Mouse (Mus musculus): ENCODE data around the gene Oit1. TPM values are rescaled to one million over a fixed set of nuclear protein-coding genes. Genes with fewer than 3 reads are reported as not detected.

Oit1 gene
- total RNA-seq, 2 experiments from 2014 or later, result not detected

DNA sequence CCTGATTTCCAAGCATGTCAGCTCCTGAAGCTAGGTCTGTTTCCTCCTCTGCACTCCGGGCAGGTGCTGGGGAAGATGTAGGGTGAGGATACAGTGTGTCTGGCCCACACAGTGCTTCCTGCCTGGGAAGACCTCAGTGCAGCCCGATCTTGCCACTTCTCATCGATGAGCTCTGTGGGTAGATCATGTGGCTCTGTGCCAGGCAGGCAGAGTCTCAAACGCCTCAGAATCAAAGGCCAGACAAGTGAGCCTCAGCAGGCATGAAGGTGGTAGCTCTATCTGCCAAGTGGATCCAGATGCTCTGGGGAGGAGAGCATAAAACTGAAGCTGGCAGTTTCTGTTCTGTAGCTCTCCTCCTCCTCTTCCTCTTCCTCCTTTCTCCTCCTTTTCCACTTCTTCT lies 38.3 kb downstream of the Oit1 start:
- no peak for DNase-seq (ENCODE audit: low spot score)

DNA sequence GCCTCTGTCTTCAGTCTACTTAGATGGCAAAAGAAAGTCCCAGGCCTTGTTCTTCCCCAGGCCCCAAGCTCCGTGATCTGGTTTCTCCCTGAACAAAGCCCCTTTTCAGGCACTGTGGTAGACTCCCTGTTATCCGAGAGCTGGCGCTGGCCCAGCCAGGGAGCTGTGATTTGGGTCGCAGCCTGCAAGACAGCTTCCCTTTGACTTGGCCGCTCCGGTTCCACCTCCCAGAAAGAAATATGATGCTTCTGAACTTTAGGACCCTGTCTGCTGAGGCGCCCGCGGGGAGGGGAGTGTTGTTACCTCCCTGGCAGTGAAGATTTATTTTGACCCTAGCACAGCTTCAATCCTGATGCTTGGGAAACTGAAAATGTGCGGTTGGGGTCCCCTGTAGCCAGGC lies 42.6 kb downstream of the Oit1 start:
- DNase-seq (ENCODE audit: low spot score), result peak; percentile 27

DNA sequence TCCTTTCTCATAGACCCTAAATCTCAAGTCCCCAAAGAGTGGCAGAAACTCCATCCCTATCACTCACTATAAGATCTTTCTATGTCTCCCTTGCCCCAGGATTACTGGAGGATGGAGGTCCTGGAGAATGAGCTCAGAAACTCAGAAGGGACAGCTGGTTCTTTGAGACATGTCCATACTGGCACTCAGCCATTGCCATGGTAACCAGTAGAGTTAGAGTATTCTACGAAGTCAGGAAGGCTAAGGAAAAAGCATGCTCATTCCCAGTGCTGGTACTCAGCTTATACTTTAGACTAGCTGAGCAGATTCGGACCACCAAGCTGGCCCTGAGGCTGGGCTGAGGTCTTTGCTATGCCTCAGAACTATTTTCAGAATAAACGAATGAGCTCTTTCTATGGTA lies 44.0 kb downstream of the Oit1 start:
- DNase-seq (ENCODE audit: low spot score), result no peak

DNA sequence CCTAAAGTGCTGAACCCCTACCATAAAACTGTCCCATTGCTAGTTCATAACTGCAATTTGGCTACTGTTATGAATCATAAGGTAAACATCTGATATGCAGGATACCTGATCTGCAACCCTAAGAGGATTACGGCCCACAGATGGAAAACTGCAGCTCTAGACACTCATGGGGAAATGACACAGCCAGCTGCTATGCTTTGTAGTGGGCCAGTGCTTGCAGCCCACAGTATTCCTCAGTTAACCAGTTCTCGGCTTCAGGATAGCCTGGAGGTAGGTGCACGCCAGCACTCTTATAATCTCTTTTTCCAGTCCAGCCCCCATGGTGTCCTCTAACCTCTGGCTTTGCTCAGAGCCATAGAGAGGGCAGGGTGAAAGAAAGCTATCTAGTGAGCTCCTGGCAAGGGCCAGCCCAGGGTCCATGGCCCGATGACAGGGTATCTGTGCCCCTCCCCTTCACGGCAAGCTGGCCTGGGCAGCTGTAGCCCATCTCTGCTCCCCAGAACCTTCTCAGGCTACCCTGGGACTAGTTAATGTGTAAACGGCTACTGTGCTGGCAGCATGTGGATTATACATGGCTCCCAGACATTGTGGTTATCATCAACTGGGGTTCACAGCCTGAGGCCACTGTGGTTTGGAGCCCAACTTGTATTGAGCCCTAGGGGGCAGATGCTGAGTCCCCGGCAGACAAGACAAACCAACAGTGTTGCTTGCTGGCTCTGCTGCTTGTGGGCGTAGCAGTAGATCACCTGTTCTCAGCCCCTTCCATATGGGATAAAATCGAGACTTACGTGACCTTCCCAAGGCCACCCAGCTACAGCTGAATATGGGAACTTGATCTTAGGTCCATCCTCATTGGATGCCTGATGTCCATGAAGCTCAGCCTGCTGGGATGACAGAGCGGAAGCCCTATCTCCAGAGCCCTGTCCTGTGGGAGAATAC lies 46.0 kb downstream of the Oit1 start:
- no peak for DNase-seq (ENCODE audit: low spot score)

DNA sequence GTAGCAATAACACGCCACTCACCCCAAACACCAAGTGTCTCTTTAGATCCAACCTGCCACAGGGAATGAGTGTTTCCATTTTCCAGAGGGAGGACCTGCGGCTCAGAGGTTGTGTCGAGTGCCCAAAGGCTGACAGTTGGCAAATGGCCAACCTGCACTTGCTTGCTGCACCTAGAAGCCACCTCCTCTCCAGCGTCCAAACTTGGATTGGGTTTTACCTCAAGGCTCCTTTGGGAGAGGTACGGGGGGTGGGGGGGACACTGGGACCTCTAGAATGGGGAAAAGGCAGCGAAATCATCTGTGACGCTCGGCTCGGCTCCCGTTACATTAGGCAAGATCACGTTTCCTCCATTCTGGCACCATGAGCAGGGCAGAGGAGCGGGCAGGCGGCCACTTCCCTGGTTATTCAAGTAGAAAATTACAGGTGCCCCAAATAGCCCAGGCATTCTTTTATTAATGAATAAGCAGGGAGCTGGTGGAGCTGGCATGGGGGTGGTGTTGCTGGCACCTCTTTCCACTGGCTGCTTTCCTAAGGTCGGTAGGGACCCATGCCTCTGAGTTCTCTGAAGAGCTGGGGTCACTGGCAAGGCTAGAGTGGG lies 47.1 kb downstream of the Oit1 start:
- peak; percentile 33 for DNase-seq (ENCODE audit: low spot score)

DNA sequence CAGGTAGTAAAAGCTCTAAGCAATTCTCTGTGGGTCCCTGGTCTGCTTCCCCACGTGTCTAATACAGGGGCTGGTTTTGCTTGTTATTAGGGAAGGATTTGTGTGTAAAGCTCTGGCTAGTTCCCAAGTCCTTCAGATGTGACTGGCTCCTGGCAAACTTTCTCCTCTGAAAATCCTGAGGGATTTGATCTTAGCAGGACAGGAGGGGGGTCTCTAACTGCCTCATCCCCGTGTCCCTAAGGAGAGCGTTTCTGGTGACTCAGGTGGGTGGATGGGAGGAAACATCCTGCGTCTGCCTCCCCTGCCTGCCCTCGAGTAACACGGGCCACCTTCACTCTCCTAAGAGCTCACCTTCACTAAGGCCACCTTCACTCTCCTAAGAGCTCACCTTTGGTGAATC lies 48.2 kb downstream of the Oit1 start:
- no peak for DNase-seq (ENCODE audit: low spot score)

DNA sequence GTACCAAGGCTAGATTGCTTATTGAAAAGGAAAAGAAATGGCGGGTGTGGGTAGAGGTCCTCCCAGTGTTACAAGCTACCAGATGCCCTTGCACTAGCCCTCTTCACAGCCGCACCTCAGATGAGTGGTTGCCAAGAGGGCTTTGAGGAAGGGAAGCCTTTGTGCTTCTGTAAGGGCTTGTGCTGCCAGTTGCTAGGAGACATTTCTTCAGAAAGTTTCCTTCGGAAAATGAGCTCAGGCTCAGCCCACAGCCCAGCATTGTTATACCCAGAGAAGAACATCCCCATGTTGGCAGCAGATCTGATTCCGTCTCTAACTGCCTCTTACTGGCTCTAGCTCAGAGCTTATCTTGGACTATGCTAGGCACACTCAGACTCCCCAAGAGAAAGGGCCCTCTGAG lies 49.0 kb downstream of the Oit1 start:
- DNase-seq (ENCODE audit: low spot score), result no peak

DNA sequence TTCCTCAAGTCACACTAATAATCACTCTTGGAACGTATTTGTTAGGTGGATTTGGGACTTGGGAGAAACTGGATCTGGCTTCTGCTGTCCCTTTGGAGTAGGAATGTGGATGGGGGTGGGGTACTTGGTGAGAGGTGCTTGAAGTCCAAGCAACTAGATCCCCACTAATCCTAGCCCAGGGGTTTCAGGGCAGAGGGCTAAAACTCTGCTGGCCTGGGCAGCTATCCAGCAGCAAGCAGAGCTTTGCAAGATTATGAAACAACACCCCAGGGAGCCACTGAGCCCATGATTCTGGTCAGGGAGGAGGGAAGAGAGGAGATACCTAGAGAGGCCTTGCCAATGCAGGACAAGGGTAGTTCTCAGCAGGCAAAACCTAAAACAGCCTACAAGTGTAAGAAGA lies 51.2 kb downstream of the Oit1 start:
- DNase-seq (ENCODE audit: low spot score), result peak; percentile 14

DNA sequence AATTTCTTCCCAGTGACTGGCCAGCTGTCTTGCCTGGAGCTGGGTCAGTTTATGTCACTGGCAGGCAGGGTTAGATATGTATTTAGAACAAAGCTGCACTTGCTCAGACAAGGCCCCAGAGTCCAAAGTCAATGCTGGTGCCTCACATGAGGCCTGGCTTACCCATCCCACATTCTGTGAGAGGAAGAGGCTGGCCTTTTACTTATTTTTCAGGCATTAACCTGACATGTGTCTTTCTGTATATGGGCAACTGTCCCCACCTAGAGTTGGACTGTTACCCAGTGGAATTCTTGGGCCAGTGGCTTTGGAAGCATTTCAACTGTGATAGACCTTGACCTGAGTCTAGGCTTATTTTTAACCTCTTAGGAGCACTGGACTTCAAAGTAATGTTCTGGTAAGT lies 51.6 kb downstream of the Oit1 start:
- no peak for DNase-seq (ENCODE audit: low spot score)

DNA sequence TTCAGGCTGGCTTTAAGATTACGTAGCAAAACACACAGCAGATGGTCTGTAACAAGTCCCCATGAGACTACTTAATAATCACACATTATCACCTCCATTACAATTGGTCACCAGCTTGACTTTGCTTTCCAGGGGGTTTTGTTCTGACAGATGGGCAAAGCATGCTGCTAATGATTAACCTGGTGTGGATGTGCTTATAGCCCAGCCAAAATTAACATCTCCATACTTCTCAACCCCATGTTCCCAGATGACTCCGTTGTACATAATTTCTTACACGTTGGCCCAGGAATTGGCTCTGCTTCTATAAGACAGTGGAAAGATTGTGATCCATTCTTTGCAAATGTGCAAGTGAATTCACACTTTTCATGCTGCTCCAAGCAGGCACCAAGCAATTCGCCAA lies 52.8 kb downstream of the Oit1 start:
- DNase-seq (ENCODE audit: low spot score), result no peak

DNA sequence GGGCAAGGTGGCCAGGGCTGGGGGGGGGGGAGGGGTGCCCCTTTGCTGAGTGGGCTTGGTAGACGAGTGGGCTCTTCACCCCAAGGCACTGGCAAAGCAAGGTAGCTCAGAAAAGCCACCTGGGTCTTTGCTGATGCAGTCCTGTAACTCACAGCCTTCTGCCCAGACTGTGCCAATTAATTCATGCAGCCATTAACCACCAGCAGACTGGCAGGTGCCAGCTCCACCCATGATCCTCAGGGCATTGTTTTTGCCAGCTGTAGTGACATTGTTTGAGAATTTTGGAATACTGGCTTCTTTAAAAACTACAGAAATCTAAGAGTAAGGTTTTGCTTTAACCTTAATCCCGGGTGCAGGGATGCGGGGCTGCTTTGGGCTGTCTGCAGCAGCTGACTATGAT lies 58.0 kb downstream of the Oit1 start:
- DNase-seq (ENCODE audit: low spot score), result no peak

DNA sequence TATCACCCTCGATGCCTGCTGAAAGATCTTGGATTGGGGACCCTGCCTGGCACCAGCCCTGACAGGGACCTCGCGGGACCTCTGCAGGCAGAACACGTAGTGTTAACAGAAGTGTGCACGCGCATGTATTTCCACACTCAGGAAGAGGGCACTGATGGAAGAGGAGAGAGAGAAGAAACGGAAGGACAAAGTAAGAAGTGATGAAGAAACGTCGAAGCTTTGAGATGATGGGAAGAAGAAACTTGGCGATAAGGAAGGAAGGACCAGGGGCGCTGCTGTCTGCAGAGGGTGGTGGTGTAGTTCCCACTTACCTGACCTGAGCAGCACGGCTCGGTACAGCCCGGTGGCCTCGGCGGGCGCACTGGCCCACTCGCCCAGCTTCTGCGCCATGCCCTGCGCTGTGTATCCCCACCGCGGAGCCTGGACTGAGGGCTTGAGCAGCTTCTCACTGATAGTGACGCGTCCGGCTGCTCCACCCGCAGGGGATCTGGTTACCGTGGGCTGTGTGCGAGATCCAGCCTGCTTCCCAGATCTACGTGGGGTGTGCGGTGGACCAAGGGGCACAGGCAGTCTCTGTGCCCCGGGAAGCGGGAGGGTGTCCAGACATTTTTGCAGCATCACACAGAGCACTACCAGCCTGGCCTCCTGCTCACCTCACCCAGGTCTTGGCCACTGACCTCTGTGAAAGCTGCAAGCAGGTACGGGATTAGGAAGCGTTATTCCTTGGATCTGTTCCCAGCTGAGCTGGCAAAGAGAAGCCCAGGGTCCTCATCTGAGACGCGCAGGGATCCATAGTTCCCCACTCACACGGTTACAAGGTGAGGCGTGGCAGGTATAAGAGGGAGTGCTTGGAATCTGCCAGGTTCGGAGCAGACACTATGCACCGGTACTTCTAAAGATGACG lies 61.1 kb downstream of the Oit1 start, which contains the start of gene Fam107a:
TSS of gene Fam107a (minus strand) at position 830 of the 904 bp plus-strand sequence.
- DNase-seq (ENCODE audit: low spot score), result no peak

DNA sequence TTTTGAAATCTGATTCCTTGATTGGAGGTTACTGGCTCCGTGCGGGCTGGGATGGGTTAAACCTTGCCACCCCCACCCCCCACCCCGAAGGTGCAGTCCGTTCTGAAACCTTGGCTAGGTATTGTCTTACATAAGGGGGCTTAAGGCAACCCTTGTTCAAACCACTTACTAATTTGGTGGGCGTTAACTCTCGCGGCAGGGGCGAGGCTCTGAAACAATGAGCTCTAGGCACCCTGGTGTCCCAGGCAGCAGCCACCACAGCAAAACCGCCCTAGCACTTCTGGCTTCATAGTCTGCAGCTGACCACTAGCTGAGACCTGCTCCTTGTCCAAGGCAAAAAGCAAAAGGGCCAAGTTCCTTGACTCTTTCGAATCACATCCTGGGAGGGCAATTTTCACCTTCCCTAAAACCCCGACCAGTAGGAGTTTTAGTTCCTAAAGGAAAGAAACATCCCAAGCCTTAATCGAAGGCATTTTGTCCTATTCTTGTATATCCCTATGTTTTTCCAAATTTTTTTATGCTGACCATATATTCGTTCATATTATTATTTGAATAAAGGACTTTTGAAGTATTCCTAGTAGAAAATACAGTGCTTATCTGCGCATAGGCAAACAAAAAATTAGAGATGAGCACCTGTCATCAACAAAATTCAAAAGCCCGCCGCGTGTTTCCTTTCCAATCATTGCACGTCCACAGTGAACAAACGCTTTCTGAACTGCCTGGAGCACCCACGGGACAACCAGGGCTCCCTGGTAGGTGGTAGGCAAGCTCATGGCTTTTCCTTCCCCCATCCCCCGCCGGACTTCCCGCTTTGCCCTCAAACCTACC lies 62.0 kb downstream of the Oit1 start:
- no peak for DNase-seq (ENCODE audit: low spot score)

DNA sequence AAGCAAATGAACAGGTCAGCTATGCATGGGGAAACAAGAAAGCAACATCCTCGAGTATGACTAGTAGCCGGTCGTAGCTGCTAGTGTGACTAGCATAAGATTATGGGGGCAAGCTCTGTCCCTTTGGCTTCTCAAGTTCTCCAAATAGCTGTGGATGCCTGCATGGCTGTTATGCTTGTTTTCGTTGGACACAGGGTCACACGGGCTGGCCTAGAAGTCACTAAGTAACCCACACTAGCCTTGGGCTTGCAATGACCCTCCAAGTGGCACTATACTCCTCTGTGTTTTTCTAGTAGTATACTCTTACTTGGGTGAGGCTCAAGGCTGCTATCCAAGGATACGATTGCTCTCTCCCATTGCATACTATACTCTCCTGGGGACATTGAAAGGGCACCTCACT lies 63.4 kb downstream of the Oit1 start:
- no peak for DNase-seq (ENCODE audit: low spot score)

DNA sequence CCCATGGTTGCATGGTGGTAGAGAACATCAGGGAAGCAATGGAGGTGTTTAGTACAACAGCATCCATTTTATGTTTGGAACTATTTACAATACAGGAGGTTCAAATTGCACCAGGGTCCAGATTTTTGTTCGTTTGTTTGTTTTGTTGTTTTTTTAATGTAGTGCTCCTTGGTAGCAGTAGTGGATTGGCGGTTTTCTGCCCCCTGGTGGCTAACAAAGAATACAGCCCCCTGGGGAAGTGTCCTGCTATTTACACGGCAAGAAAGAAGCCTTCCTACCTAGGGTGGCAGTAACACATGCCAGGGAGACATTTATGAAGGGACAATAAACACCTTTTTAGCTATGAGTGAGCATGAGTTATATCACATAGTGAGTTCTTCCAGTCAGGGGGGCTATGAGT lies 64.0 kb downstream of the Oit1 start:
- no peak for DNase-seq (ENCODE audit: low spot score)

DNA sequence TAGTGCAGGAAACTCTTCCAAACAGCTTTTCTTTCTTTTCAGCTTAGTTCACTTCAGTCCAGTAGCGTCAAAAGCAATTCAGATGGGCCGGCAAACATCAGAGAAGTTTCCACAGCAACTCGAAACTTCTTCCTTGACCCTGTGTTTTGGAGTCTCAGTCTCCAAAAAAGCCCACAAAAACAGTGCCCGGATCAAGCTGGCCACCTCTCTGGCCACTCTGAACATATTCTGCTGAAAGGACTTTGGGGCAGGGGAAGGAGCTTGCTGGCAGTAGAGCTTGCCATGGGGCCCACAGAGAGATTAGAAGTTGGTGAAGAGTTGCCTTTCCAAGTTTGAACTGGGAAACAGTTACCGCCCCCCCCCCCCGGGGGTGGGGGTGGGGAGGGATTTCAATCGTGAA lies 64.7 kb downstream of the Oit1 start:
- DNase-seq (ENCODE audit: low spot score), result no peak

DNA sequence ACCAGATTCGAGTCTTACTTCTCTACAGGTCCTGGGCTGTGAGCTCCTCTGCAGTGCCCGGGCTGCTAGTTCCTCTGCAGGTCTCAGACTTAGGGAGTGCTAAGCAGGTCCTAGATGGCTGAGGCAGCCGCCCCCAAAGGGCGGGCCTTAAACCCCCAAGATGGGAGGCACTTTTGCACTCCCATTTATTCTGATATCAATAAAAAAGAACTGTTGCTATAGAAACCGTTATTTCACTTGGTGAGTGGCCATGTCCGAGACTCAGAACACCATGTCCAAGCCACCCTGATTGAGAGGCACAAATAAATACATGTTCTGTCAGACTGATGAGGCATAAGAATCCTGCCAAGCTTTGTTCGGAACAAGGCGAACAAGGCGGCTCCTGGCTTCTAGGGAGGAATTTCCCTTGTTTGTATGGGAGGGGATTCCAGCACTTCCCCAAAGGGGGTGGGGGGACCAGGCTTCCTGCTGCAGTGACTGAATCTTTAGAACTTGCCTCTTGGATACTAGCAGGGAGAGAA lies 68.9 kb downstream of the Oit1 start:
- peak; percentile 12 for DNase-seq (ENCODE audit: low spot score)

DNA sequence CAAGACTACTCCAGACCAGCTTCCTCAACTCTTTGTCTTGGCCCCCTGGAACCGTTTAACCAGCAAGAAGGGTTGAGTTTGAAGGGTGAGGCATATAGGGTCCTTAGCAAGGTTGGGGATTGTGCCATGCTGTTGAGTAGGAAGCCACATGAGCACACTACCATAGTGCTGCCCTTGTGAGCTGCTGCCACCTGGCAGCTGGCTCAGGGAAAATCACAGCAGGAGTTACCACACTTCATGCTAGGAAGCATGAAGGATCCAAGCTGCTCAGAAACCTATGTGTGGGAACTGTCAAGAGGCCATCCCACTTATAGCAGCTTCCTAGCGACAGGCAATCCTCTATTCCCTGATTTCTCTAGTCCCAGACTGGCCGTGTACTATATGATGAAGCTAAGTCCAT lies 69.9 kb downstream of the Oit1 start:
- DNase-seq (ENCODE audit: low spot score), result no peak

DNA sequence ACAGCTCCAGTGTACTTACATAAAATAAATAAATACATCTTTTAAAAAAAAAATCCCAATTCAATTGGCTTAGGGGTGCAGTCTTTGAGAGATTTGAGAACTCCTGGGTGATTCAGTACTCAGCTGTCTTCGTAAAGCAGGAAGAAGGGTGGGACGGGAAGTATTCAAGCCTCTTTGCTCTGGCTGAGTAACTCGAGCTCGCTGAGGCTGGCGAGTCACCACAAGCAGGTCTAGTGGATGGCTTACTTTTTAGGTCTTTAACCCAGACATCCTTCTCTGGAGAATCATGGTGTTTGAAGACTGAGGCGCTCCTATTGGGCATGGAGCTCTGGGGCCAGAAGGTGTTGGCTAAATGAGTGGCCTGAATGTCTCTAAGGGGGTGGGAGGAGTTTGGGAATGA lies 71.7 kb downstream of the Oit1 start:
- no peak for DNase-seq (ENCODE audit: low spot score)

DNA sequence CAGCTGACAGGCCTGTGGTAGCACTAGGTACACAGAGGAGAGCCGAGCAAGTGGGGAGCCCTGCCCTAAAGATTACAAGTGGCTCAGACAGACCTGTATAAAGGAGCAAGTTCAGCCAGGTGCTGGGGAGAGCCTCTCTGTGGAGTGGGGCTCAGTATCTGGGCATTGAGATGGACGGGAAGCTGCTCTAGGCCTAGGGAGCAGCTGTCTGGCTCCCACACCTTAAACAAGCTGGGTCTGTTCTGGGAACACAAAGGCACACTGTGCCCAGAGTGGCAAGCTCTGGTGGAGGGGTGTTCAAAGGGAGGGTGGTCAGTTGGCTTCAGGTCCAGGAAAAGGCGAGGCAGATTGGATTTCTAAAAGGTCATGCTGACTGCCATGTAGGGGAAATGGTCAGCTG lies 73.5 kb downstream of the Oit1 start:
- no peak for DNase-seq (ENCODE audit: low spot score)

DNA sequence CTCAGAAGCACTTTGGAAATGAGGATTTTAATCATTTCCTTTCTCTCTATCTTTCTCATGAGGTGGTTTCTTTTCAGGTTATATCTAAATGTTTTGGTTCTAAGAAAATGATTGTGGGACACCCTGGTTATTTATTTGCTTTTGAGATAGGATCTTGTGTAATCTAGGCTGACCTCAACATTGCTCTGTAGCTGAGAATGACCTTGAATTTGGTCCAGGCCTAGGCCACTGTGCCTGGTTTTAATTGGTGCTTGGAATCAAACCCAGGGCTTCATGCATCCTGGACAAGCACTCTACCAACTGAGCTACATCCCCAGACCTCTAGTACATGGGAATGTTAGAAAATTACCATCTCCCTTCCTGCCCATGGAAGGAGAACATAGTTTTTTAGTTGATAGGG lies 74.5 kb downstream of the Oit1 start:
- no peak for DNase-seq (ENCODE audit: low spot score)
